Mouse (Mus musculus) urinary bladder, postnatal 14 days (tissue): ENCODE measurements at regions not wholly inside any gene's neighbourhood (a gene's known extent, or its start where the extent isn't known, plus 50 kb on each side); places are given as distances from the start of the nearest gene placed in this dataset.

Experiments
- DNase-seq: peaks from one replicate; pipeline ENCODE4 v3.0.0; 2021; ENCODE audit warnings: low spot score

GRCm38 (mm10) chr4:107736866-107737265 is 52.8 kb upstream of the Dmrtb1 start:
- DNase-seq, result no peak

- peak; percentile 82 for DNase-seq
Observed at GRCm38 (mm10) chr4:107737907-107738306, 53.9 kb upstream of the Dmrtb1 start.

GRCm38 (mm10) chr4:107738776-107739175 is 54.7 kb upstream of the Dmrtb1 start:
- DNase-seq, result no peak

- DNase-seq, result no peak
Observed at GRCm38 (mm10) chr4:107739789-107740405, 55.9 kb upstream of the Dmrtb1 start.

GRCm38 (mm10) chr4:107743646-107744045 is 58.4 kb upstream of the Lrp8 start:
- DNase-seq, result no peak

- no peak for DNase-seq
Observed at GRCm38 (mm10) chr4:107746366-107746765, 55.7 kb upstream of the Lrp8 start.

- DNase-seq, result no peak
Observed at GRCm38 (mm10) chr4:107746923-107747431, 55.1 kb upstream of the Lrp8 start.

GRCm38 (mm10) chr4:107747454-107747853 is 54.6 kb upstream of the Lrp8 start:
- DNase-seq, result no peak

- no peak for DNase-seq
Observed at GRCm38 (mm10) chr4:107747907-107748628, 54.0 kb upstream of the Lrp8 start.

- no peak for DNase-seq
Observed at GRCm38 (mm10) chr4:107749045-107749444, 53.0 kb upstream of the Lrp8 start.

GRCm38 (mm10) chr4:107750017-107750416 is 52.0 kb upstream of the Lrp8 start:
- no peak for DNase-seq
